Mouse (Mus musculus) layer of hippocampus, adult 9-10 months (tissue): ENCODE measurements around the gene Col6a1.

Experiments
- DNase-seq: peaks from one replicate; pipeline ENCODE4 v3.0.0; 2022; ENCODE audit warnings: low spot score

Col6a1 gene

GRCm38 (mm10) chr10:76678122-76678521 is 47.8 kb downstream of the Col6a1 start:
- DNase-seq: no peak

GRCm38 (mm10) chr10:76675268-76675667 is 50.7 kb downstream of the Col6a1 start:
- DNase-seq: no peak

- DNase-seq: no peak
Measured at GRCm38 (mm10) chr10:76674581-76674980, 51.4 kb downstream of the Col6a1 start.

GRCm38 (mm10) chr10:76671939-76672338 is 54.0 kb downstream of the Col6a1 start:
- no peak for DNase-seq

GRCm38 (mm10) chr10:76668947-76669284 is 57.1 kb downstream of the Col6a1 start:
- DNase-seq: peak; percentile 58

GRCm38 (mm10) chr10:76668261-76668946 is 57.6 kb downstream of the Col6a1 start:
- DNase-seq: no peak

- no peak for DNase-seq
Measured at GRCm38 (mm10) chr10:76667197-76667805, 58.7 kb downstream of the Col6a1 start.

- DNase-seq: no peak
Measured at GRCm38 (mm10) chr10:76665551-76665950, 60.4 kb downstream of the Col6a1 start.

- DNase-seq: no peak
Measured at GRCm38 (mm10) chr10:76664156-76665115, 61.5 kb downstream of the Col6a1 start.
